Mouse (Mus musculus) limb, embryonic 15.5 days (tissue): ENCODE measurements around the gene Arntl. TPM values are rescaled to one million over a fixed set of nuclear protein-coding genes. Genes with fewer than 3 reads are reported as not detected.

Source experiments
- ATAC-seq: fragments of 200-750 bp; cut with Nextera tagmentation; 2 replicates; pipeline ENCODE4 v1.8.0; 2017; ENCODE audit warnings: low read depth, moderate TSS enrichment; ENCODE audit not compliant: insufficient number of reproducible peaks, low FRiP score, low TSS enrichment
- H3K27ac ChIP-seq: fragments of 300-500 bp; sonication (generic); 2 replicates; pipeline ENCODE4 v1.5.1; 2015; ENCODE audit warnings: moderate library complexity, mild to moderate bottlenecking, inconsistent platforms
- H3K27me3 ChIP-seq: fragments of 300-500 bp; sonication (generic); 2 replicates; pipeline ENCODE4 v1.6.1; 2015; ENCODE audit warnings: inconsistent platforms
- H3K36me3 ChIP-seq: fragments of 300-500 bp; sonication (generic); 2 replicates; pipeline ENCODE4 v1.6.1; 2015; ENCODE audit warnings: inconsistent platforms
- H3K4me1 ChIP-seq: fragments of 300-500 bp; sonication (generic); 2 replicates; pipeline ENCODE4 v1.6.1; 2015; ENCODE audit warnings: inconsistent platforms
- H3K4me2 ChIP-seq: fragments of 300-500 bp; sonication (generic); 2 replicates; pipeline ENCODE4 v1.6.1; 2015; ENCODE audit warnings: mild to moderate bottlenecking, inconsistent platforms
- H3K4me3 ChIP-seq: fragments of 300-500 bp; sonication (generic); 2 replicates; pipeline ENCODE4 v1.5.1; 2015; ENCODE audit warnings: mild to moderate bottlenecking, inconsistent platforms
- H3K9ac ChIP-seq: fragments of 300-500 bp; sonication (generic); 2 replicates; pipeline ENCODE4 v1.6.1; 2015; ENCODE audit warnings: inconsistent platforms
- H3K9me3 ChIP-seq: fragments of 300-500 bp; sonication (generic); 2 replicates; pipeline ENCODE4 v1.6.1; 2016; ENCODE audit warnings: inconsistent platforms
- WGBS: fragments of 180-500 bp; shearing (Covaris S2); methylation state at CpG from one replicate; pipeline ENCODE4 v1.1.7; 2015; 5-methylcytosine and 5-hydroxymethylcytosine counted together
- polyA plus RNA-seq: library from polyadenylated mRNA; unstranded; fragments of >200 nt; fragmentation: Nextera tagmentation; extraction: Ambion mirVana; gene quantifications from 2 replicates; pipeline ENCODE4 v1.2.1, GENCODE M21; 2015

Gene Arntl
- polyA plus RNA-seq, 1 experiment from 2014 or later = 6.7 TPM

DNA sequence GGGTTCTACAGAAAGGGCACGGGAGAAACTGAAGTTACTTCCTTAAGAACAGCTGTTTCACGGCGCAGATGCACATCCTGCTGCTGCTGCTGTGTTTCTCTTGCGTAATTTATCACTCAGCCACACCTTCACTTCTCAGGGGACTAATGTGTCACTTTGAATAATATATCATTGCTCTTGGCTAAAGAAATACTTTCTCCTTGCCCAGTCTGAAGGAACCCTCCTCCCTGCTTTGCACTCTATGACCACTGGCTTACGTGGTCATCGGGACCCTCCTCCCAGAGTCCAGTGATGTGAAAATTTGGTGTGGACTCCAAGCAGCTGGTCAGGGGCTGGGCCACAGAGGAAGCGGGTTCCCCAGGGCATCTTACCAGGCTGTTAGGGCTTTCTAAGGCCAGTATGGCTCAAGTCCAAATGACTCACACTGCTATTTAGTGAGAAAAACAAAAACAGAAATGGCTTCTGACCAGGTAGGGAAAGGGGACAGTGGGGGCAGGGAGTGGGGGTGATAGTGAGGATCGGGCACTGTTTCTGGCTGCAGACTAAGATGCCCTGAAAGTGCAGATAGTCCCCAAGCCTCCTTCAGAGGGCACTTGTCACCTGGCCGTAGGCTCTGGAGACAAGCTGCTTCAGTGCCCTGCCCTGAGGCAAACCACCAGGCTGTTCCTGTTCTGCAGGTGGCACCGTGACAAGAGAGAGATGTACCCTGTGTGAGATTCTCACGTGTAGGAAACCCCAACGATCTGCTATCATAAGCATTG is 34.8 kb downstream of the Arntl start:
- no peaks in the 10 kb centered on the region for H3K9me3 ChIP-seq
- H3K4me3 ChIP-seq = no peak overlapping the region
- no peak overlapping the region for H3K9ac ChIP-seq
- ATAC-seq = no peak
- 56% methylated on average over 12 of the region's 12 CpGs for WGBS
- H3K4me2 ChIP-seq = no peak overlapping the region
- no peaks in the 10 kb centered on the region for H3K36me3 ChIP-seq
- H3K4me1 ChIP-seq = peaks cover 12% of the 10 kb centered on the region
- no peak overlapping the region for H3K27ac ChIP-seq
- H3K27me3 ChIP-seq = no peaks in the 10 kb centered on the region

DNA sequence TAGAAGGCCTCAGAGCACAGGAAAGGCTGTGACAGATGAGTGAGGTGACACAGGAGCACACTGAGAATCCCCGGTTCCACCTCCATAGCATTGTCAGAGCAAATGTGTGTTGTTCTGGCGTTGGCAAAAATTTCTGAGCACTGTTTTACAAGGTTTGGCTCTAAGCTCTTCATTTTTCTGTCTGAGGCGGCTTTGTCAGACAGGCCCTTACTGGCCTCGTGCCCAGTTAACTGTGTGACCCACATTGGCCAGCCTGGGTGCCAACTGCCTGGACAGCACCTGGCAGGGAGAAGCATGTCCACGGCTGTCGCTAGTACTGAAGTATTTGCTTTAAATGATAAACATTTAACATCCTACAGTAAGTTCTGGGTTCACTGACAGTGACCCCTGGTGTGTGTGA is 35.4 kb downstream of the Arntl start:
- no peak overlapping the region for H3K9ac ChIP-seq
- H3K27me3 ChIP-seq = no peaks in the 10 kb centered on the region
- H3K4me2 ChIP-seq = no peak overlapping the region
- H3K9me3 ChIP-seq = no peaks in the 10 kb centered on the region
- H3K36me3 ChIP-seq = no peaks in the 10 kb centered on the region
- H3K4me1 ChIP-seq = peaks cover 12% of the 10 kb centered on the region
- H3K27ac ChIP-seq = no peak overlapping the region
- 57% methylated on average over 6 of the region's 6 CpGs for WGBS
- no peak overlapping the region for H3K4me3 ChIP-seq
- no peak for ATAC-seq

DNA sequence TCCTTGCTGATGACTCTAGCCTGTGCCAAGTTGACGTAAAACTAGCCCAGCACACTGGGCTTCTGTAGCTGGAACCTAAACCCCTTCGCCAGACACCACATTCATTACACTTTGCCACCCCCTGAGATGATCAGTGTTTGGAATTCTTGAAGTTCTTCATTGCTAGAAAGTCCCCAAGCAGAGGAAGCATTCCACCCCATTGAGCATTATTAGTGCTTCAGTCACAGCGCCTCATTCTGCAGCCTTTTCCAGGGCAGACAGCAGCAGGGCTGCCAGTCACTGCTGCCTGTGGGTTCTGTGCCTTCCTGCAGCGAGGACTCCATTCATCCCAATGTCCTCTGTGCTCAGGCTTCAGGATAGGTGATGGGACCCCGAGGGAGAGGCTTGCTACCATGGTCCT is 37.9 kb downstream of the Arntl start:
- H3K4me1 ChIP-seq = peaks cover 20% of the 10 kb centered on the region
- ATAC-seq = no peak
- WGBS = 81% methylated on average over 5 of the region's 5 CpGs

DNA sequence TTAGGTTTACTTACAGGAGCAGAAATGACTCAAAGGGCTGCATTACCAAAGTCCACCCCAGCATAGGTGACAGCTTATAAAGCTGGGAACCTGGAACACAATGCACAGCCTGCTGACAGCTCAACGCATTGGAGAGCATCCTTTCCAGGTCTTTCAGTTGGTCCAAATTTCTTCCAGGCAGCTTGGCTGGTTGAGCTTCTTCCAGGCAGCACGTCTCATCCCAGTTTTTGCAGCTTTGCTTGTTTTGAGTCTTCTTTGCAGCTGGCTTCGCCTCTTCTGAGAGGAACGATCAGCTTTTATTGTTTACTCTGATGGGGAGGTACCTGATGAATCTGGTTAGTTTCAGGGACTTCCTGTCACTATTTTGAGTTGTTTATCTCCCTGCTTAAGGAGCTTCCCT is 39.2 kb downstream of the Arntl start:
- no peak for ATAC-seq
- no peak overlapping the region for H3K4me3 ChIP-seq

More for the DNA sequence above, 37.9 kb downstream of the Arntl start:
- Histone ChIP-seq H3K36me3 (no peaks in the 10 kb centered on the region), H3K27ac (no peak overlapping the region), H3K27me3 (no peaks in the 10 kb centered on the region), H3K9me3 (no peaks in the 10 kb centered on the region), H3K4me2 (no peak overlapping the region), H3K9ac (no peak overlapping the region), H3K4me3 (no peak overlapping the region)

DNA sequence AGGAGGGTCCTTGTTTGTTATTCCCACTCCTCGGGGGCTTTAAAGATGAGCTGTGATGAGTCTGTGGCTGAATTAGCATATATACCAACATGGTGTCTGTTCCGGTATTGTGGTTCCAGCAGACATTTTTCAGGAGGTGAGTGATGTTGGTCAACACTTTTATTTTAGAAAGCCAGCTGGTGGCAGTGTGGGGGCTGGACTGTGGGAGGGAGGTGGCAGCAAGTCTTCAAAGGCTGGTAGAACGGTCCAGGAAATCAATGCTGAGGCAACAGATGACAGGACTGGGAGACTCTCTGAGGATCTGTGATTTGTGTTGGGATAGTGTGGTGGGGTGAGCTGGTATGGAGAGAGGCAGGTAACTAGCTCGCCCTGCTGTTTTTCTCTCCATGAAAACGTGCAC is 39.9 kb downstream of the Arntl start:
- Histone ChIP-seq H3K27ac (no peak overlapping the region), H3K4me1 (peaks cover 31% of the 10 kb centered on the region)
- ATAC-seq = no peak

More for the DNA sequence above, 39.2 kb downstream of the Arntl start:
- H3K4me1 ChIP-seq = peaks cover 33% of the 10 kb centered on the region
- H3K9ac ChIP-seq = no peak overlapping the region
- no peak overlapping the region for H3K4me2 ChIP-seq
- H3K36me3 ChIP-seq = no peaks in the 10 kb centered on the region
- H3K27me3 ChIP-seq = no peaks in the 10 kb centered on the region
- H3K9me3 ChIP-seq = no peaks in the 10 kb centered on the region
- H3K27ac ChIP-seq = no peak overlapping the region
- WGBS = 77% methylated on average over 4 of the region's 4 CpGs

DNA sequence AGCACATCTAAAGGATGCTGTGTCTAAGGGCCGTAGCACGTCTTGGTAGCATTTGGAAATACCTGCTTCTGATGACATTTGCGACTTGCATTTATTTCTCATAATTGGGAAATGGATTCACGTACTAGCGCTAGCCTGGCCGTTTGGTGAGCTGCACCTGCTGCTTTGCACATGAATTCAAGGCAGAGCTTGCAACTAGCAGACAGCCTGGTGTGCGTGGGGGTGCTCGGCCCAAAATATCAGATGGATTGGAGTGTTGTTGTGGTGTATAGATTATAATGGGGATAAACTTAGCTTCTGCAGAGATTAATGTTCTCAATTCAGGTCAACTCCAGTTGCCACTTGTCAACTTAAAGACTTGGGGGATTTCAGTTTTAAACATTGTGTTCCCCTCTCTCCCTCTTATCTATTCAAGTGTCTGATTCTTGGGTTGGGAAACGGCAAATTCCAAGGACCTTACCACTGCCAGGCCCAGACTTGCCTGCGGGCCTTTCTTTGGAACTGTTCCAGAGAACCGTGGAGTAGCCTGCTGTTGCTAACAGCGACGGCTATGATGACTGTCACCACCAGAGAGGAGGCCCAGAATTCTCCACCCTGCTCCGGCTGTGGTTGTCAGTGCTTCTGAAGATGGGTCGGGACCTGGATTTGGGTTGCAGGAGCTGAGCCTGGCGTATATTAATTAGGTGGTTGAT is 42.0 kb downstream of the Arntl start:
- Histone ChIP-seq H3K4me2 (no peak overlapping the region), H3K9me3 (no peaks in the 10 kb centered on the region), H3K36me3 (no peaks in the 10 kb centered on the region), H3K27ac (no peak overlapping the region), H3K9ac (no peak overlapping the region), H3K27me3 (no peaks in the 10 kb centered on the region), H3K4me3 (no peak overlapping the region), H3K4me1 (peaks cover 29% of the 10 kb centered on the region)
- 48% methylated on average over 16 of the region's 16 CpGs for WGBS
- ATAC-seq = no peak

More for the DNA sequence above, 39.9 kb downstream of the Arntl start:
- H3K9me3 ChIP-seq = no peaks in the 10 kb centered on the region
- H3K36me3 ChIP-seq = no peaks in the 10 kb centered on the region
- no peaks in the 10 kb centered on the region for H3K27me3 ChIP-seq
- H3K4me2 ChIP-seq = no peak overlapping the region
- H3K9ac ChIP-seq = no peak overlapping the region
- no peak overlapping the region for H3K4me3 ChIP-seq
- WGBS = 76% methylated on average over 5 of the region's 5 CpGs

DNA sequence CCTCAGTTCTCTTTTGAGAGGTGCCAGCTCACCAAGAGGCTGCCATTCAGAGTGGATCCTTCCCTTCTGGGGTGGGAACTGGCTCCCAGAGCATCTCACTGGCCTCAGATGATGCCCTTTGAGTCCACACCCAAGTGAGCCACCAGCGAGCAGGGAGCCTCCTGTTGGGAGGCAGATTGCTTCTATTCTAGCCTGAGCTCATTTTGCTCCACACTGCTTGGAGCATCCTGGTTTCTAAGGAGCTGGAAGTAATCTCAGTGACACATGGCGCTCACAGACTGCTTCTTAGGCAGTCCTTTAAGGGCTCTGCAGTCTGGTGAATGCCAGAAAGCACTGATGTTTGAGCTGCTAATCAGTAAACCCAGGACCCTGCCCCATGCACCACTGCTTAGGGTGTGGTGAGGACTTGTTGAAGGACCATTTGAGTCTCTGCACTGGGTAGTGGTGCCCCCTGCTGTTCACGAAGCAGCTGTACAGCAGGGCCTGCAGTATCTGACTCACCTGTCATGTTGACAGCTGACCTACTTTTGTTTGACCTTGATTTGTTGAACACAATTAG is 43.2 kb downstream of the Arntl start:
- Histone ChIP-seq H3K36me3 (no peaks in the 10 kb centered on the region), H3K9me3 (no peaks in the 10 kb centered on the region), H3K27ac (peak overlapping the region; percentile 47; the same call in 1 of the 2 replicates), H3K4me2 (no peak overlapping the region), H3K9ac (no peak overlapping the region), H3K4me1 (peaks cover 29% of the 10 kb centered on the region), H3K27me3 (no peaks in the 10 kb centered on the region), H3K4me3 (no peak overlapping the region)
- 0 out of 2 replicates have a peak, but pooled peaks have one; percentile 32 for ATAC-seq
- 48% methylated on average over 3 of the region's 3 CpGs for WGBS

DNA sequence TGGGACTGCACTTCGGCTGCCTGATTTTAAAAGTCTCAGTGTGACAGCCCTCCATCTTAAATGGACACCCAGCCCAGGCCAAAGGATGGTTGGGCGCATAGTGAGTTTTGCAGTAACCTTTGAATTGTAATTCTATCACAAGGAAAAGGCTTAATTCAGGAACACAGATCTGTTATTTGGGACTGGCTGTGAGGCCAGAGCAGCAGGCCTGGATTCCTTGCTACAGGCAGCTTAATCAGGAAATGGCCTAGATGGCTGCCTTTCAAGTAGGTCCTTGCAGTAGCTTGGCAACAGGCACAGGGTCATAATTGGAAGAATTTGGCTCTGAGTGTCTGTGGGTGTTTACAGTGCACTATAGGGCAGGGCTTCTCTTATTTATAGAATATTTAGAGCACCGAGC is 43.7 kb downstream of the Arntl start:
- Histone ChIP-seq H3K4me2 (no peak overlapping the region), H3K9ac (no peak overlapping the region), H3K4me3 (no peak overlapping the region), H3K9me3 (no peaks in the 10 kb centered on the region), H3K4me1 (peaks cover 29% of the 10 kb centered on the region), H3K27ac (peak overlapping the region; percentile 47; the same call in 1 of the 2 replicates), H3K27me3 (no peaks in the 10 kb centered on the region), H3K36me3 (no peaks in the 10 kb centered on the region)
- 50% methylated on average over 3 of the region's 3 CpGs for WGBS
- ATAC-seq = no peak

DNA sequence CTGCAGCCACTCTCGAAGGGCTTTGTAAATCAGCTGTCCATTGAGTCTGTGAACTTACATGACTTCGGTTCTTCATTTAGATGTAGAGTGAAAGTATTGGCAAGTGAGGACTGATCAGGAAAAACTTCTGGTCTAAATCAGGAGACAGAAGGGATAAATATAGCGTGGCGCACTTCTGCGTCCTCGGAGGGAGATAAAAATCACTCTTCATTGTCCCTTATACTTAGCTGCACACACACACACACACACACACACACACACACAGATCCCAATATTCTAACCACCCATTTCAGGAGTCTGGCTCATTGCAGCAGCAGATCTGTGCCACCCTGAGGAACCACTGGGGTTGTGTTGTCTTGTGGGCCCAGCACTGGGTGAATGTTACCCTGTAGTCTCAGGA is 44.3 kb downstream of the Arntl start:
- ATAC-seq = no peak
- Histone ChIP-seq H3K27me3 (no peaks in the 10 kb centered on the region), H3K36me3 (no peaks in the 10 kb centered on the region), H3K4me1 (peaks cover 29% of the 10 kb centered on the region), H3K9ac (no peak overlapping the region), H3K4me3 (no peak overlapping the region), H3K4me2 (no peak overlapping the region), H3K9me3 (no peaks in the 10 kb centered on the region), H3K27ac (peak overlapping the region; percentile 47; the same call in 1 of the 2 replicates)
- WGBS = 62% methylated on average over 6 of the region's 6 CpGs

DNA sequence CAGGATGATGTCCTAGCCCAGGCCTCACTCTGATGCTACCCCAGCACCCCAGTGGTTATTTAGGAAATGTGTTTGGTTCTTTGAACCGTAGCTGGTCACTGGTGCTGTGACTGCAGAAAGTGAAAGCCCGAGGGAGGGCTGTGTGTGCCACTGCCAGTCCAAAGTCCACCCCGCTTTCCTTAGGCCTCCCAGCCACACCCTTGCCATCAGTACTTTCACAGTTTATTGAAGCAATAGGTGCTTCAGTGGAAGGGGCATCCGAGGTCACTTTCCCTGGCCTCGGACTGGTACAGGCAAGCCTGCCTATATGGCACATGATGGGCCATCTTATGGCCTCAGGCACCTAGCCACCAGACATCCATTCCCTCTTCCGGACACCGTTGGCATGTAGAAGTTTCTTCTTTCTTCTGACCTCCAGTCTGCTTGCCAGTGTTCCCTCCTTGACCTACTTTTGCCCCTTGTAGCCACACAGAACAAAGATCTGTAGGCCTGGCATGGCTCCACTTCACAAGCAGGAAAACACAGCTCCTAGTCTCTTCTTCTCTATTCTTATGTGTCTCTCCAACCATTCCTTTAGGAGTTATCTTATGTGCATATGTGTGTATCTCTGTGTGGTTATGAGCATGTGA is 46.6 kb downstream of the Arntl start:
- H3K9ac ChIP-seq = no peak overlapping the region
- no peak overlapping the region for H3K4me2 ChIP-seq
- H3K27me3 ChIP-seq = no peaks in the 10 kb centered on the region
- H3K36me3 ChIP-seq = no peaks in the 10 kb centered on the region
- ATAC-seq = no peak
- H3K27ac ChIP-seq = no peak overlapping the region
- H3K9me3 ChIP-seq = no peaks in the 10 kb centered on the region
- no peak overlapping the region for H3K4me3 ChIP-seq
- H3K4me1 ChIP-seq = peaks cover 29% of the 10 kb centered on the region
- 92% methylated on average over 7 of the region's 7 CpGs for WGBS

DNA sequence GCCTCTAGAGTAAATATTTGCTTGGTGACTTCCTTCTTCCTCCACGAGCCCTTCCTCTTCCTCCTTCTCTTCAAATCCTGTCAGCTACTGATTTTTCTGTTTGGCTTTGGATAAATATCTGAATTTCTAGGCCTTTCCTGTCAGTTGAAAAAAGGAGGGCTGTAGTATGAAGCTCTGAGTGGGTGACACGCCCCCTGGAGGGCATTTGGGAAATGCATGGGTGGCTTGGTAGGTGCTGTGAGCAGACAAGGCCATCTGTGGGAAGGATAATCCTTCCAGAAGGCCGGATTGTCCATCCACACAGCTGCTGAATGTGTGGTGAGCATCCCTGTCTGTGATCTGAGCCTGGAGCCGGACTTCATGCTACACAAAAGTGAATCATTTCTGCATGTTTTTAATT is 48.8 kb downstream of the Arntl start:
- 42% methylated on average over 4 of the region's 4 CpGs for WGBS
- H3K36me3 ChIP-seq = no peaks in the 10 kb centered on the region
- no peaks in the 10 kb centered on the region for H3K9me3 ChIP-seq
- H3K4me3 ChIP-seq = no peak overlapping the region
- peaks cover 17% of the 10 kb centered on the region for H3K4me1 ChIP-seq
- no peak overlapping the region for H3K9ac ChIP-seq
- no peak overlapping the region for H3K27ac ChIP-seq
- ATAC-seq = no peak
- no peak overlapping the region for H3K4me2 ChIP-seq
- H3K27me3 ChIP-seq = no peaks in the 10 kb centered on the region

DNA sequence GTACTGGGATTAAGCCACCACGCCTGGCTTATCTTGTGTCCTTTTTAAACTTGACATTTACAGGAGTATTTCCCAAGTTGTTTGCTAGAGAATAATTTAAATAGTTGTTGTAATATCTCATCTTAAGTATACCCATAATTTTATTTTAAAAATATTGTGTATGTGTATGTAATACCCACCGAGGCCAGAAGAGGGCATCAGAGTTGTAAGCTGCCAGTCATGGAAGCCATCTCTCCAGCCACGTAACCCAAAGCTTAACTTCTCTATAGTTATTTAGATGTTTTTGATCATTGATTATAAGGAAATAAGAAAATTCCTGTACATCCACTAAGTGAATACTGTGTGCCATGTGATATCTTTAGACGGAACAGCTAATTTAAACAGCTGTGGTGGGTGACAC is 51.2 kb downstream of the Arntl start:
- no peak overlapping the region for H3K4me2 ChIP-seq
- 68% methylated on average over 4 of the region's 4 CpGs for WGBS
- H3K4me1 ChIP-seq = peaks cover 10% of the 10 kb centered on the region
- no peaks in the 10 kb centered on the region for H3K9me3 ChIP-seq
- no peaks in the 10 kb centered on the region for H3K27me3 ChIP-seq
- H3K4me3 ChIP-seq = no peak overlapping the region
- H3K9ac ChIP-seq = no peak overlapping the region
- H3K36me3 ChIP-seq = no peaks in the 10 kb centered on the region
- ATAC-seq = no peak
- no peak overlapping the region for H3K27ac ChIP-seq
